Mouse (Mus musculus) heart, embryonic 13.5 days (tissue): ENCODE data around the gene Scrn1. TPM values are rescaled to one million over a fixed set of nuclear protein-coding genes. Genes with fewer than 3 reads are reported as not detected.
A peak's percentile ranks its signal among the peaks of the same experiment; 100 is the strongest.

Source experiments
- ATAC-seq: fragments of 200-750 bp; cut with Nextera tagmentation; 2 replicates; pipeline ENCODE4 v1.8.0; 2017; ENCODE audit warnings: moderate TSS enrichment; ENCODE audit not compliant: insufficient number of reproducible peaks, low FRiP score, low TSS enrichment; ENCODE audit errors: extremely low read depth
- H3K27ac ChIP-seq: fragments of 300-500 bp; sonication (generic); replicated peaks from 2 replicates; pipeline ENCODE4 v1.5.1; 2015; ENCODE audit warnings: moderate library complexity, mild to moderate bottlenecking, inconsistent platforms
- H3K27me3 ChIP-seq: fragments of 300-500 bp; sonication (generic); replicated peaks from 2 replicates; pipeline ENCODE4 v1.6.1; 2015; ENCODE audit warnings: mild to moderate bottlenecking, inconsistent platforms
- H3K36me3 ChIP-seq: fragments of 300-500 bp; sonication (generic); 2 replicates; pipeline ENCODE4 v1.6.1; 2015; ENCODE audit warnings: mild to moderate bottlenecking, inconsistent platforms
- H3K4me1 ChIP-seq: fragments of 300-500 bp; sonication (generic); 2 replicates; pipeline ENCODE4 v1.6.1; 2015; ENCODE audit warnings: inconsistent platforms
- H3K4me2 ChIP-seq: fragments of 300-500 bp; sonication (generic); 2 replicates; pipeline ENCODE4 v1.6.1; 2015; ENCODE audit warnings: inconsistent platforms, mild to moderate bottlenecking, moderate library complexity
- H3K4me3 ChIP-seq: fragments of 300-500 bp; sonication (generic); 2 replicates; pipeline ENCODE4 v1.5.1; 2015; ENCODE audit warnings: moderate library complexity, mild to moderate bottlenecking, inconsistent platforms
- H3K9ac ChIP-seq: fragments of 300-500 bp; sonication (generic); 2 replicates; pipeline ENCODE4 v1.6.1; 2015; ENCODE audit warnings: inconsistent platforms, mild to moderate bottlenecking, moderate library complexity
- H3K9me3 ChIP-seq: fragments of 300-500 bp; sonication (generic); 2 replicates; pipeline ENCODE4 v1.6.1; 2016; ENCODE audit warnings: inconsistent platforms
- WGBS: fragments of 180-500 bp; shearing (Covaris S2); methylation state at CpG from one replicate; pipeline ENCODE4 v1.1.7; 2015; ENCODE audit warnings: mixed read lengths; 5-methylcytosine and 5-hydroxymethylcytosine counted together
- polyA plus RNA-seq: library from polyadenylated mRNA; unstranded; fragments of >200 nt; fragmentation: Nextera tagmentation; extraction: Ambion mirVana; gene quantifications from 2 replicates; pipeline ENCODE4 v1.2.1, GENCODE M21; 2015

The Scrn1 gene
- polyA plus RNA-seq, 1 experiment from 2014 or later: 9.5 TPM

- no peak overlapping the region for H3K27ac ChIP-seq
- no peaks in the 10 kb centered on the region for H3K9me3 ChIP-seq
- no peak for ATAC-seq
- H3K4me1 ChIP-seq: no peaks in the 10 kb centered on the region
- no peak overlapping the region for H3K4me2 ChIP-seq
- H3K4me3 ChIP-seq: no peak overlapping the region
- no peak overlapping the region for H3K9ac ChIP-seq
- no peaks in the 10 kb centered on the region for H3K27me3 ChIP-seq
- WGBS: 73% methylated on average over 11 of the region's 11 CpGs
- H3K36me3 ChIP-seq: peaks cover 13% of the 10 kb centered on the region; the same call in 1 of the 2 replicates
Measured at GRCm38 (mm10) chr6:54494612-54495398, 71.5 kb downstream of the Scrn1 start.

DNA sequence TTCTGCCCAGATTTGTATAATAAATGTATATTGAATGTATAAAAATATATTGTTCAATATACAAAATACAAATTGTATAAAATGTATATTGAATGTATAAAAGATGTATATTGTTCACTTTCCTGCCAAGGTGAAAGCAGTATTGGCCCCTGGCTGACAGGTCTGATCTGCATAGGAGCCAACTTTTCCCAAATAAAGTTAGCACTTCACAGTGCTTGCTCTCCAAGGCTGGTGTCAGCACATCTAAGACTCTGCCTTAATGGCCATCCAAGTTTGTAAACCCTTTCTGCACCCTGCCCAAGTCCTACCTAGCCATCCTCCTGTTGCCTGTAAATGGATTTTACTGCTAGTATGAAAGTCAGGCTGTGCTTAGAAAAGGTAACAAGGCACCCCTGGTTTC is 72.2 kb downstream of the Scrn1 start:
- Histone ChIP-seq H3K4me1 (no peaks in the 10 kb centered on the region; the same call in 1 of the 2 replicates), H3K27ac (no peak overlapping the region), H3K9ac (no peak overlapping the region), H3K9me3 (no peaks in the 10 kb centered on the region), H3K4me2 (no peak overlapping the region), H3K36me3 (peaks cover 9% of the 10 kb centered on the region; the same call in 1 of the 2 replicates), H3K27me3 (no peaks in the 10 kb centered on the region), H3K4me3 (no peak overlapping the region)
- no peak for ATAC-seq

- Histone ChIP-seq H3K4me3 (no peak overlapping the region), H3K27ac (no peak overlapping the region), H3K36me3 (peaks cover 18% of the 10 kb centered on the region), H3K4me1 (peaks cover under 1% of the 10 kb centered on the region; the same call in 1 of the 2 replicates), H3K4me2 (no peak overlapping the region), H3K9ac (no peak overlapping the region), H3K9me3 (no peaks in the 10 kb centered on the region), H3K27me3 (no peaks in the 10 kb centered on the region)
- 67% methylated on average over 7 of the region's 7 CpGs for WGBS
- no peak for ATAC-seq
Measured at GRCm38 (mm10) chr6:54491074-54491473, 75.2 kb downstream of the Scrn1 start.

DNA sequence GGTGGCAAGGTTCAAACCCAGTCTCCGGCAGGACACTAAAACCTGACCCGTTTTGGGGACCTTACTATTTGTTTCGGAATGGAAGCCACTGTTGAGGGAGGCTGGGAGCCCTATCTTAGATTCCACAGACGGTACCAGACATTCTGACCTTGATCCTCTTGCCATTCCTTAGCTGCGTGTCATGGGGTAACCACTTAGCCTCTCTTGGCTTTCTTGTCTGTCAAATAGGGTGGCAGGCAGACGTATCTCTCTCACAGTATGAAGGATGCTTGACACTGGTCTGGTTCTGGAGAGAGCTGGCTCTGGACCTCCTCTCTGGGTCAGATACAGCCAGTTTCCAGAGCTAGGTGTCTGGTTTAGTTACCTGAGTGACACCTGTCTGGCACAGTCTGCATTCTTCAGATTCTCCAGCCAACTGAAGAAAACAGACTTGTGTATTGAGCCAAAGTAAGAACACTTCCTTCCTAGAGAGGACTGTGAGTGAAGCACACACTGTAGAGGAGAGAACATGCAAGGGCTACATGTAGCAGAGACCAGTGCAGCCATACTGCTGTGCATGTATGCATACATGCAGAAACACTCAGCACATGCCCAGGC is 80.2 kb downstream of the Scrn1 start:
- H3K4me1 ChIP-seq: peaks cover 15% of the 10 kb centered on the region
- H3K4me3 ChIP-seq: peak overlapping the region; percentile 46
- peak overlapping the region; percentile 71 for H3K4me2 ChIP-seq
- H3K27me3 ChIP-seq: peaks cover 4% of the 10 kb centered on the region; the same call in 1 of the 2 replicates
- H3K9me3 ChIP-seq: no peaks in the 10 kb centered on the region
- H3K27ac ChIP-seq: no peak overlapping the region
- peak overlapping the region; percentile 71 for H3K9ac ChIP-seq
- WGBS: 26% methylated on average over 6 of the region's 6 CpGs
- no peak for ATAC-seq
- peaks cover 27% of the 10 kb centered on the region for H3K36me3 ChIP-seq

DNA sequence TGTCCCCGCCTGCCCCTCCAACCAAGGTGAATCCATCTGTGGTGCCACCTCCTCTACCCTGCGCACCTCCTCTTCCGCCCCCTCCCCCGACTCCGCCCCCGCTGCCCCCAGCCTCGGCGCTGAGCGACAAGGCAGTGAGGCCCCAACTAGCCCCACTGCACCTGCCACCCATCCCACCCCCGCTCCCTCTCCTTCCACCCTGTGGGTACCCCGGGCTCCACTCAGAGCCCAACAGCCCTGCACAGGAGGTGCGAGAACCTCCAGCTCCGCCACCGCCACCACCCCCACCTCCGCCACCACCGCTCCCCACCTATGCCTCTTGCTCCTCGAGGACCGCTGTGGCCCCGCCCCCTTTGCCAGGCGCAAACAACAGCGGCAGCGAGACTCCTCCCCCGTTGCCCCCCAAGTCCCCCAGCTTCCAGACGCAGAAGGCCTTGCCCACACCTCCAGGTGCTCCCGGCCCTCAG is 80.8 kb downstream of the Scrn1 start:
- Histone ChIP-seq H3K4me3 (peak overlapping the region; percentile 46), H3K9me3 (no peaks in the 10 kb centered on the region), H3K9ac (peak overlapping the region; percentile 71), H3K27ac (no peak overlapping the region), H3K36me3 (peaks cover 27% of the 10 kb centered on the region), H3K4me1 (peaks cover 15% of the 10 kb centered on the region), H3K27me3 (peaks cover 4% of the 10 kb centered on the region; the same call in 1 of the 2 replicates), H3K4me2 (peak overlapping the region; percentile 71)
- no peak for ATAC-seq
- 8% methylated on average over 23 of the region's 25 CpGs for WGBS

GRCm38 (mm10) chr6:54485000-54485399 is 81.3 kb downstream of the Scrn1 start:
- no peaks in the 10 kb centered on the region for H3K9me3 ChIP-seq
- peak overlapping the region; percentile 46 for H3K4me3 ChIP-seq
- no peak for ATAC-seq
- 34% methylated on average over 11 of the region's 12 CpGs for WGBS
- peaks cover 27% of the 10 kb centered on the region for H3K36me3 ChIP-seq
- H3K27me3 ChIP-seq: peaks cover 4% of the 10 kb centered on the region; the same call in 1 of the 2 replicates
- H3K27ac ChIP-seq: no peak overlapping the region
- peak overlapping the region; percentile 71 for H3K4me2 ChIP-seq
- peak overlapping the region; percentile 71 for H3K9ac ChIP-seq
- H3K4me1 ChIP-seq: peaks cover 15% of the 10 kb centered on the region

DNA sequence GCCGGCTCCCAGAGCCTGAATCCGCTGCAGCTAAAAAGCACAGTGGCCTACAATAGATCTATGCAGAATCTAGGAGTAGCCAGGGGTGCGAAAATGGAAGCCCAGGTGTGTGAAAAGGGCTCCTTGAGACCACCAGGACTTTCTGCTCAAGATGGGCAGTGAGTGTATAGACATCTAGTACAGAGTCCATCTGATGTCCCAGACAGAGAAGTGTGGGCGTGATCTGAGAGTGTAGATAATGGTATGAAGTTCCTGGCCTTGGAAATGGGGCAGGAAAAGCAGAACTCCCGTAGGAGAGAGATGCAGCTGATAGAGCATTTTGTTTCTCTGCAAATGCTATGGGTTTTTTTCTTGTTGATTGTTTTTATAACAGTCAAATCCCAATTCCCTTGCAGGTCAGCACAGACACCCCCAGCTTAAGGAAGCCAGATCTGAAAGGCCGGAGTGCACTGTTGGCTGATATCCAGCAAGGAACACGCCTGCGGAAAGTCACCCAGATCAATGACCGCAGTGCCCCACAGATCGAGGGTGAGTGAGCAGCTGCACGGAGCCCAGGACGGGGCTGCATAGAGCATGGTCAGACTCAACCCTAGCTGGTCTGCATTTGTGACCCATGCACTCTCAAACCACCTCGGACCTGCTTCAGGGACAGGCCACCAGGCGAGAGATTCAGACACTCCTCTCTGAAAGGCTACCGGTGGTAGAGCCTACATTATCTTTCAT is 84.7 kb downstream of the Scrn1 start:
- H3K4me3 ChIP-seq: no peak overlapping the region
- H3K4me1 ChIP-seq: peaks cover 23% of the 10 kb centered on the region
- peaks cover 14% of the 10 kb centered on the region; the same call in 1 of the 2 replicates for H3K36me3 ChIP-seq
- ATAC-seq: no peak
- H3K27me3 ChIP-seq: peaks cover 4% of the 10 kb centered on the region; the same call in 1 of the 2 replicates
- no peak overlapping the region for H3K4me2 ChIP-seq
- H3K9ac ChIP-seq: no peak overlapping the region
- 68% methylated on average over 15 of the region's 15 CpGs for WGBS
- H3K9me3 ChIP-seq: no peaks in the 10 kb centered on the region
- H3K27ac ChIP-seq: no peak overlapping the region

DNA sequence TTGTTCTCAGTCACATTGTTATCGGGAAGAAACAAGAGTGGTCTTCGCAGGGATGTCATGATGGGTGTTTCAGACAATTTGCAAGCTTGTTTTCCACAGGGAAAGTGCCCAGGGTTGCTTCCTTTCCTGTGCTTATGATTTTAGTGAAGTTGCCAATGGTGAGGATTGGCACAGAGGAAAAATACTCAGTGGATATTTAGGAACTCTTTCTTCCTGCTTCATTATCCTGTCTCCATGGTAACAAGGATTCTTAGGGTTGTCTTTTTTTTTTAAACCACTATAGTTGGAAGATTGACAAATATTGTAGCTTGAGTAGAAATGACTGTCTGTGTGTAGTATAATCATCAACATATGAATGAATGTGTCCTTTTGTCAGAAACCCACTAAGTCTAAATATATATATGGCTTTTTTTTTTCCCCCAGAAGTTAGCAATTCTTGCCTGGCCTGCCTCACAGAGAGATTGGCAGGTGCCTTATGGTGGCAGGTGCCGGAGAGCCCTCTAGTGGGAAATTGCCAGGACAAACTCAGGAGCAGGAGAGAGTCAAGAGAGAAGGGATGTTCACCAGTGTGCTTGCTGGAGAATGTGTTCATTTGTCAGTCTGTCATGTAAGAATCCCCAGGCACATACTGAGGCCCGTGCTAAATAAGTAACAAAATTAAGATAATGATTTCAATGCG is 87.5 kb downstream of the Scrn1 start:
- no peak overlapping the region for H3K4me2 ChIP-seq
- H3K9ac ChIP-seq: no peak overlapping the region
- ATAC-seq: no peak
- WGBS: 59% methylated on average over 5 of the region's 5 CpGs
- no peak overlapping the region for H3K4me3 ChIP-seq
- H3K27me3 ChIP-seq: no peaks in the 10 kb centered on the region
- H3K27ac ChIP-seq: no peak overlapping the region
- H3K4me1 ChIP-seq: peaks cover 25% of the 10 kb centered on the region
- H3K36me3 ChIP-seq: peaks cover 14% of the 10 kb centered on the region; the same call in 1 of the 2 replicates
- H3K9me3 ChIP-seq: no peaks in the 10 kb centered on the region

DNA sequence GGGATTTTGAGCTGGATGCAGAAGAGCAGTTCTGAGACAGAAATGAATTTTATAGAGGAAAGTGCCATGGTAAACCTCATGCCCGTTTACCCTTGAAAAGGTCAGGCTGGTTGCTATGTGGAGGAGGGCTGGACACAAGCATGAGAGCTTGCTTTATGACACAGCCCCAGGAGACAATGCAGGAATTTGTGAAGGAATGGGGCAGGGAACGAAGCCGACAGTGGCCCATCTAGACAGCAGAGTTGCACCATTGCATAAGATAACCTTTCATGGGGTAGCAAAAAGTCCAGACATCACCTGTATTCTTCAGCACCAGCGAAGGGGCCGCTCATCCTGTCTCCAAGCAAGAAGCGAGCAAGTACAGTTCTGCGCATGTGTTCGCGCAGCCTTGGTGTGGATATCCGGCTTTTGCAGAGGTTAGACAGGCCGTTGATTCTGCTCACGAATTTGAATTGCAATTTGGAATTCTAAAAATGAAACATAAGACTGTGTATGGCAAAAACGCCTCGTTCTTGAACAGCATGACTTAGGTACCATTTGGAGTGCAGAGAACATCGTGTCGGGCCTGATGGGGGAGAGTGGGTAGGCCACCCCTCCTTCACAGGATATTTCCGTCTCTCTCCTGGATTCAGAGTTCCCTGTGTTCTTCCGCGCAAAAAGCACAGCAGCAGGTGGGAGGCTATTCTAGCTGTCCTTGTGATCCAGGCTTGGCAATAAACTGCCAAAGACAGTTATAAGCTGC is 90.2 kb downstream of the Scrn1 start:
- WGBS: 79% methylated on average over 19 of the region's 19 CpGs
- no peak overlapping the region for H3K4me3 ChIP-seq
- peaks cover 52% of the 10 kb centered on the region for H3K4me1 ChIP-seq
- H3K36me3 ChIP-seq: no peaks in the 10 kb centered on the region
- no peaks in the 10 kb centered on the region for H3K9me3 ChIP-seq
- peak overlapping the region; percentile 10; the same call in 1 of the 2 replicates for H3K27ac ChIP-seq
- H3K27me3 ChIP-seq: no peaks in the 10 kb centered on the region
- no peak overlapping the region for H3K4me2 ChIP-seq
- no peak for ATAC-seq
- 0 out of 2 replicates have a peak overlapping the region, but pooled peaks have one; percentile 26 for H3K9ac ChIP-seq

- no peaks in the 10 kb centered on the region for H3K36me3 ChIP-seq
- peak overlapping the region; percentile 42 for H3K4me2 ChIP-seq
- no peak overlapping the region for H3K9ac ChIP-seq
- H3K4me1 ChIP-seq: peaks cover 72% of the 10 kb centered on the region
- no peak for ATAC-seq
- no peak overlapping the region for H3K4me3 ChIP-seq
- H3K27ac ChIP-seq: peak overlapping the region; percentile 81
- WGBS: 43% methylated on average over 8 of the region's 8 CpGs
- no peaks in the 10 kb centered on the region for H3K9me3 ChIP-seq
- H3K27me3 ChIP-seq: no peaks in the 10 kb centered on the region
Measured at GRCm38 (mm10) chr6:54472846-54473715, 93.2 kb downstream of the Scrn1 start.
